14 mouse cellular contexts compared by ENCODE assay signal in the genomic region with DNA sequence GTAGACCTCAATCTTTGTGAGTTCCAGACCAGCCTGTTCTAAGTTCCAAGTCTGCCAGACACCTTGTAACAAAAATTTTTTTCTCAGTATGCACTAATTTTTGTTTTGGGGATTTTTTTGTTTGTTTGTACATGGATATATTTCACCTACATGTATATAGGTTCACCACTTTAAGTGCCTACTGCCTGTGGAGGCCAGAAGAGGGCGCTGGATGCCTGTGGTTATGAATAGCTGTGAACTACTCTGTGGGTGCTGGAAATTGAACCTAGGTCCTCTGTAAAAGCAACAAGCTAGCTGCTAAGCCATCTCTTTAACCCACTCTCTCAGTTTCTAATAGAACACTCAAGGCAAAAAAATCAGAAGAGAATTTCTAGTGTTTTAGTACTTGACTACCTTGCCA. TPM values are rescaled to one million over a fixed set of nuclear protein-coding genes. Genes with fewer than 3 reads are reported as not detected.
A peak's percentile ranks its signal among the peaks of the same experiment; 100 is the strongest.
DNase-seq lines count a peak whose midpoint lies in the region; ATAC-seq and TF ChIP-seq lines count a peak whose summit lies in the region.
"Had no signal": no experiment of that assay in that cellular context is flagged by ENCODE, and none has a peak within 500 bp of the region (broad histone marks: within the 10 kb centered on the region; RNA-seq: fewer than 3 reads in every experiment).

No protein-coding gene starts in this region.

- TF ChIP-seq EP300 in liver, embryonic 14.5 days (IDR thresholded peaks at IDR 0.05; ENCODE audit: low read depth), result no peak

- peaks cover 9% of the 10 kb centered on the region for H3K36me3 ChIP-seq in heart, embryonic 11.5 days (ENCODE audit: control insufficient read depth, insufficient read depth, low read length)
- peaks cover 39% of the 10 kb centered on the region for H3K36me3 ChIP-seq in lung, embryonic 14.5 days (ENCODE audit: insufficient read depth)
- H3K36me3 ChIP-seq in ES-E14 (ENCODE audit: control insufficient read depth, insufficient read depth, low read length, poor library complexity, severe bottlenecking), result peaks cover 14% of the 10 kb centered on the region
- H3K36me3 ChIP-seq in liver, embryonic 14.5 days (replicated peaks; ENCODE audit: control insufficient read depth, insufficient read depth, low read depth), result peaks cover 11% of the 10 kb centered on the region

- H3K4me2 ChIP-seq in heart, embryonic 11.5 days, result no peak overlapping the region
- H3K4me2 ChIP-seq in lung, embryonic 14.5 days, result no peak overlapping the region
- H3K4me2 ChIP-seq in liver, embryonic 14.5 days (ENCODE audit: low read depth), result no peak overlapping the region

- no peak overlapping the region for H3K9ac ChIP-seq in heart, embryonic 11.5 days (ENCODE audit: low read depth, low read length)
- no peak overlapping the region for H3K9ac ChIP-seq in lung, embryonic 14.5 days
- H3K9ac ChIP-seq in ES-E14 (ENCODE audit: insufficient read depth, low read depth, low read length, poor library complexity, severe bottlenecking), result no peak overlapping the region
- H3K9ac ChIP-seq in liver, embryonic 14.5 days (replicated peaks), result no peak overlapping the region
- H3K9ac ChIP-seq: forebrain, postnatal 0 days had no signal

- H3K4me3 ChIP-seq in heart, embryonic 11.5 days (ENCODE audit: low read depth, low read length), result no peak overlapping the region
- H3K4me3 ChIP-seq in lung, embryonic 14.5 days (ENCODE audit: low read depth, low read length), result no peak overlapping the region
- H3K4me3 ChIP-seq in ES-E14 (ENCODE audit: insufficient read depth in 1 of 2, low read depth in 1 of 2, low read length in 2 of 2, poor library complexity in 1 of 2, severe bottlenecking in 1 of 2), result no peak overlapping the region
- H3K4me3 ChIP-seq in liver, embryonic 14.5 days (ENCODE audit: insufficient read depth in 1 of 2, low read depth in 2 of 2, low read length in 2 of 2), result no peak overlapping the region
- H3K4me3 ChIP-seq: erythroblast, embryonic 14.5 days; hindbrain, embryonic 10.5 days had no signal

- 0 out of 2 replicates have a peak, but pooled peaks have one; percentile 9 for TF ChIP-seq CTCF in lung, embryonic 14.5 days (IDR thresholded peaks at IDR 0.05; ENCODE audit: low read depth)
- peak; percentile 38; the same call in 1 of the 2 replicates for TF ChIP-seq CTCF in liver, embryonic 14.5 days (IDR thresholded peaks at IDR 0.05; ENCODE audit: low read depth)

- DNase-seq in heart, adult 11 months, result peak; percentile 27
- no peak for DNase-seq in lung, embryonic 14.5 days
- no peak for DNase-seq in lung, adult 18-20 months
- DNase-seq in ES-E14 (ENCODE audit: low read depth, low spot score), result peak; percentile 41
- DNase-seq in liver, embryonic 14.5 days (ENCODE audit: low read depth in 3 of 3, low spot score in 3 of 3), result no peak
- DNase-seq in left cerebral cortex, adult 18-20 months (ENCODE audit: low spot score in 2 of 2), result no peak
- no peak for DNase-seq in embryo, embryonic 10.5 days (ENCODE audit: low spot score)
- DNase-seq: cerebellum, adult 2 months; forebrain, postnatal 0 days; gastrocnemius, postnatal 25 days had no signal

- H3K27me3 ChIP-seq in heart, embryonic 11.5 days (ENCODE audit: control insufficient read depth, insufficient read depth, low read length), result no peaks in the 10 kb centered on the region
- H3K27me3 ChIP-seq in lung, embryonic 14.5 days (ENCODE audit: insufficient read depth, low read length), result no peaks in the 10 kb centered on the region
- no peaks in the 10 kb centered on the region for H3K27me3 ChIP-seq in liver, embryonic 14.5 days (ENCODE audit: control insufficient read depth, insufficient read depth, low read length)

- H3K4me1 ChIP-seq in heart, embryonic 11.5 days (ENCODE audit: control insufficient read depth, insufficient read depth, low read length), result no peaks in the 10 kb centered on the region
- H3K4me1 ChIP-seq in lung, embryonic 14.5 days (ENCODE audit: insufficient read depth), result no peaks in the 10 kb centered on the region
- H3K4me1 ChIP-seq in ES-E14 (ENCODE audit: control insufficient read depth in 2 of 2, insufficient read depth in 2 of 2, low read length in 2 of 2, poor library complexity in 1 of 2), result no peaks in the 10 kb centered on the region
- no peaks in the 10 kb centered on the region; a peak in 1 of 4 replicates for H3K4me1 ChIP-seq in liver, embryonic 14.5 days (replicated peaks; ENCODE audit: control insufficient read depth in 2 of 2, insufficient read depth in 2 of 2, low read length in 1 of 2)
- H3K4me1 ChIP-seq: hindbrain, embryonic 10.5 days had no signal

- in situ Hi-C loops in ES-E14 (cut with MboI; ENCODE audit: low sequenced_read_pairs in 2 of 2, unreplicated experiment in 2 of 2), result no loop called here

- no peak overlapping the region for H3K27ac ChIP-seq in heart, embryonic 11.5 days (ENCODE audit: low read depth, low read length)
- H3K27ac ChIP-seq in lung, embryonic 14.5 days (ENCODE audit: low read depth), result no peak overlapping the region
- H3K27ac ChIP-seq in ES-E14 (ENCODE audit: insufficient read depth, low read depth, low read length, poor library complexity, severe bottlenecking), result no peak overlapping the region
- no peak overlapping the region for H3K27ac ChIP-seq in liver, embryonic 14.5 days
- H3K27ac ChIP-seq: hindbrain, embryonic 10.5 days; macrophage had no signal

- no peaks in the 10 kb centered on the region for H3K9me3 ChIP-seq in heart, embryonic 11.5 days (replicated peaks; ENCODE audit: control insufficient read depth, low read length)
- no peaks in the 10 kb centered on the region for H3K9me3 ChIP-seq in lung, embryonic 14.5 days (ENCODE audit: low read depth, low read length)
- no peaks in the 10 kb centered on the region for H3K9me3 ChIP-seq in ES-E14 (ENCODE audit: control insufficient read depth, insufficient read depth, low read depth, low read length)
- H3K9me3 ChIP-seq in liver, embryonic 14.5 days (ENCODE audit: control insufficient read depth, low read length), result no peaks in the 10 kb centered on the region
- H3K9me3 ChIP-seq: hindbrain, embryonic 10.5 days had no signal

- no peak for ATAC-seq in heart, embryonic 11.5 days (replicated peaks; ENCODE audit: insufficient number of reproducible peaks, low FRiP score, low TSS enrichment)
- no peak for ATAC-seq in lung, embryonic 14.5 days (ENCODE audit: insufficient read depth)
- ATAC-seq in liver, embryonic 14.5 days (ENCODE audit: insufficient read depth), result no peak
- ATAC-seq: forebrain, postnatal 0 days had no signal

- 44% methylated on average over 1 of the region's 1 CpGs for WGBS in heart, embryonic 11.5 days (ENCODE audit: insufficient replicate concordance)
- WGBS in lung, embryonic 14.5 days, result 34% methylated on average over 1 of the region's 1 CpGs
- 36% methylated on average over 1 of the region's 1 CpGs for WGBS in liver, embryonic 14.5 days (ENCODE audit: insufficient replicate concordance)

TF ChIP-seq in ES-E14, 5 proteins besides CTCF, POLR2A, EP300 and RAD21:
- TF ChIP-seq ZNF384 (IDR thresholded peaks at IDR 0.05; ENCODE audit: low read depth, low read length) (no peak), MAFK (IDR thresholded peaks at IDR 0.05; ENCODE audit: insufficient read depth, low read depth, low read length) (no peak), CHD2 (IDR thresholded peaks at IDR 0.05; ENCODE audit: low read depth, low read length) (no peak), HCFC1 (IDR thresholded peaks at IDR 0.05; ENCODE audit: borderline replicate concordance, insufficient read depth, low read length) (no peak), ZC3H11A (IDR thresholded peaks at IDR 0.05; ENCODE audit: borderline replicate concordance, low read depth, low read length) (no peak)

RNA-seq across cellular contexts. Expression of a gene that starts 11.0 kb away (rescaled TPM):
- 9.8 and 10.9 TPM in 2 replicates for polyA plus RNA-seq in heart, embryonic 11.5 days (2014; fragmentation: Nextera tagmentation; extraction: Ambion mirVana)
- 10.5 and 10.9 TPM in 2 replicates for polyA plus RNA-seq in lung, embryonic 14.5 days (2014; fragmentation: Nextera tagmentation; extraction: Ambion mirVana)
- total RNA-seq in ES-E14 (2012; rRNA removed), result 12.6 and 16.3 TPM in 2 replicates
- polyA plus RNA-seq in liver, embryonic 14.5 days (2012; rRNA removed), result 3.5 and 4.7 TPM in 2 replicates
- polyA plus RNA-seq in liver, embryonic 14.5 days (2014; fragmentation: Nextera tagmentation; extraction: Ambion mirVana), result 2.9 and 3.4 TPM in 2 replicates
- 10 to 100 TPM; 46.3 to 48.8 TPM for total RNA-seq in left cerebral cortex, adult 18-20 months (2021)

RNA-seq across cellular contexts. Expression of a gene that starts 43.7 kb away (rescaled TPM):
- 87.5 and 90.0 TPM in 2 replicates for polyA plus RNA-seq in heart, embryonic 11.5 days (2014; fragmentation: Nextera tagmentation; extraction: Ambion mirVana)
- polyA plus RNA-seq in lung, embryonic 14.5 days (2014; fragmentation: Nextera tagmentation; extraction: Ambion mirVana), result 115 and 117 TPM in 2 replicates
- 82.0 and 84.4 TPM in 2 replicates for total RNA-seq in ES-E14 (2012; rRNA removed)
- 10.7 and 25.1 TPM in 2 replicates for polyA plus RNA-seq in liver, embryonic 14.5 days (2012; rRNA removed)
- 29.0 and 31.5 TPM in 2 replicates for polyA plus RNA-seq in liver, embryonic 14.5 days (2014; fragmentation: Nextera tagmentation; extraction: Ambion mirVana)
- 10 to 100 TPM; 50.1 to 50.8 TPM for total RNA-seq in left cerebral cortex, adult 18-20 months (2021)

RNA-seq across cellular contexts. Expression of a gene that starts 43.7 kb away (rescaled TPM):
- polyA plus RNA-seq in heart, embryonic 11.5 days (2014; fragmentation: Nextera tagmentation; extraction: Ambion mirVana), result 105 and 113 TPM in 2 replicates
- 80.1 and 80.5 TPM in 2 replicates for polyA plus RNA-seq in lung, embryonic 14.5 days (2014; fragmentation: Nextera tagmentation; extraction: Ambion mirVana)
- total RNA-seq in ES-E14 (2012; rRNA removed), result 27.5 and 27.8 TPM in 2 replicates
- 21.5 and 23.2 TPM in 2 replicates for polyA plus RNA-seq in liver, embryonic 14.5 days (2012; rRNA removed)
- polyA plus RNA-seq in liver, embryonic 14.5 days (2014; fragmentation: Nextera tagmentation; extraction: Ambion mirVana), result 42.3 and 45.3 TPM in 2 replicates
- total RNA-seq in left cerebral cortex, adult 18-20 months (2021), result 10 to 100 TPM; 39.5 to 42.0 TPM

RNA-seq across cellular contexts. Expression of a gene that starts 58.4 kb away (rescaled TPM):
- polyA plus RNA-seq in heart, embryonic 11.5 days (2014; fragmentation: Nextera tagmentation; extraction: Ambion mirVana), result 0.55 TPM in 1 of 2 replicates, not detected in the other
- polyA plus RNA-seq in lung, embryonic 14.5 days (2014; fragmentation: Nextera tagmentation; extraction: Ambion mirVana), result 0.42 and 0.43 TPM in 2 replicates
- total RNA-seq in ES-E14 (2012; rRNA removed), result 0.42 and 0.71 TPM in 2 replicates
- 0.15 and 0.31 TPM in 2 replicates for polyA plus RNA-seq in liver, embryonic 14.5 days (2012; rRNA removed)
- 0.28 and 0.34 TPM in 2 replicates for polyA plus RNA-seq in liver, embryonic 14.5 days (2014; fragmentation: Nextera tagmentation; extraction: Ambion mirVana)
- 10 to 100 TPM; 20.3 to 23.5 TPM for total RNA-seq in left cerebral cortex, adult 18-20 months (2021)

Comparison
In these comparisons a context has a peak if more than half of its experiments do, and no peak if none do; other contexts are left out.
1. DNase-seq: peak in heart, adult 11 months (single experiment) and ES-E14 (single experiment); none in lung, embryonic 14.5 days (single experiment), lung, adult 18-20 months (0 of 2), liver, embryonic 14.5 days (0 of 3), left cerebral cortex, adult 18-20 months (0 of 2) and embryo, embryonic 10.5 days (single experiment).